Mouse (Mus musculus): ENCODE data around the gene Pth2.

- TF ChIP-seq CTCF (IDR thresholded peaks at IDR 0.05; ENCODE audit: low read depth, low read length) (no peak), POLR2AphosphoS5 (IDR thresholded peaks at IDR 0.05; ENCODE audit: insufficient replicate concordance, low read depth, low read length) (no peak), TAL1 (conservative IDR thresholded peaks at IDR 0.05; ENCODE audit: low read depth, low read length) (no peak)
Observed at GRCm38 (mm10) chr7:45144368-45145174, 36.2 kb upstream of the Pth2 start.

All from G1E (cell line).